Mouse (Mus musculus) liver (tissue): ENCODE data around the gene 4932438H23Rik.
A peak's percentile ranks its signal among the peaks of the same experiment; 100 is the strongest.

ENCODE experiments used
- DNase-seq: peaks from one replicate; pipeline ENCODE4 v3.0.0-alpha.2; 2020; ENCODE audit warnings: mixed read lengths

The 4932438H23Rik gene

GRCm38 (mm10) chr16:91056043-91056821 is 38.7 kb downstream of the 4932438H23Rik start:
- no peak for DNase-seq

GRCm38 (mm10) chr16:91055150-91055549 is 39.8 kb downstream of the 4932438H23Rik start:
- no peak for DNase-seq

- no peak for DNase-seq
These were observed 41.3 kb downstream of the 4932438H23Rik start for GRCm38 (mm10) chr16:91053599-91053998.

- peak; percentile 78 for DNase-seq
These were observed 49.4 kb downstream of the 4932438H23Rik start for GRCm38 (mm10) chr16:91045511-91045910.

GRCm38 (mm10) chr16:91044270-91045182 is 50.4 kb downstream of the 4932438H23Rik start, which contains the start of gene Paxbp1:
Gene Paxbp1, minus strand, starts transcription at chr16:91044543.
- peak; percentile 99 for DNase-seq

GRCm38 (mm10) chr16:91043461-91044248 is 51.3 kb downstream of the 4932438H23Rik start:
- DNase-seq = peak; percentile 67

- DNase-seq = no peak
These were observed 52.3 kb downstream of the 4932438H23Rik start for GRCm38 (mm10) chr16:91042640-91043039.

- DNase-seq = no peak
These were observed 59.1 kb downstream of the 4932438H23Rik start for GRCm38 (mm10) chr16:91035866-91036265.

GRCm38 (mm10) chr16:91030751-91031150 is 64.2 kb downstream of the 4932438H23Rik start:
- DNase-seq = no peak

GRCm38 (mm10) chr16:91029901-91030300 is 65.0 kb downstream of the 4932438H23Rik start:
- DNase-seq = no peak

GRCm38 (mm10) chr16:91029161-91029743 is 65.7 kb downstream of the 4932438H23Rik start:
- DNase-seq = no peak

- DNase-seq = no peak
These were observed 68.6 kb downstream of the 4932438H23Rik start for GRCm38 (mm10) chr16:91026290-91026689.

GRCm38 (mm10) chr16:91023384-91023783 is 71.5 kb downstream of the 4932438H23Rik start:
- DNase-seq = peak; percentile 39

- DNase-seq = no peak
These were observed 74.0 kb downstream of the 4932438H23Rik start for GRCm38 (mm10) chr16:91020842-91021483.

GRCm38 (mm10) chr16:91019476-91019875 is 75.4 kb downstream of the 4932438H23Rik start:
- no peak for DNase-seq

GRCm38 (mm10) chr16:91015761-91016160 is 79.2 kb downstream of the 4932438H23Rik start:
- DNase-seq = no peak

- DNase-seq = no peak
These were observed 83.1 kb downstream of the 4932438H23Rik start for GRCm38 (mm10) chr16:91011847-91012246.

GRCm38 (mm10) chr16:91011021-91011683 is 83.8 kb downstream of the 4932438H23Rik start, which contains the start of gene Synj1:
Gene Synj1, minus strand, starts transcription at chr16:91011308.
- DNase-seq = peak; percentile 94

GRCm38 (mm10) chr16:91010581-91011020 is 84.3 kb downstream of the 4932438H23Rik start:
- peak; percentile 68 for DNase-seq

GRCm38 (mm10) chr16:91009942-91010529 is 84.9 kb downstream of the 4932438H23Rik start:
- peak; percentile 33 for DNase-seq
